Mouse (Mus musculus): Measurements from ENCODE around the gene Gm20532. TPM values are rescaled to one million over a fixed set of nuclear protein-coding genes. Genes with fewer than 3 reads are reported as not detected.

Gene Gm20532
- polyA plus RNA-seq, 1 experiment, result not detected

GRCm38 (mm10) chr2:26583640-26584039, 2.8 kb upstream of the Gm20532 start:
- no peaks in the 10 kb centered on the region for H3K27me3 ChIP-seq (ENCODE audit: control insufficient read depth, insufficient read depth, low read length)
- H3K36me3 ChIP-seq (ENCODE audit: control insufficient read depth, insufficient read depth, low read length), result no peaks in the 10 kb centered on the region
- TF ChIP-seq POLR2A (IDR thresholded peaks at IDR 0.05; ENCODE audit: control insufficient read depth, extremely low read depth, insufficient read depth, low read length, poor library complexity) (no peak), CTCF (IDR thresholded peaks at IDR 0.05; ENCODE audit: borderline replicate concordance, control insufficient read depth, extremely low read depth, insufficient read depth, low read length, poor library complexity) (no peak)
- DNase-seq, result no peak
- 59% methylated on average over 11 of the region's 11 CpGs for WGBS
- H3K4me3 ChIP-seq (ENCODE audit: control insufficient read depth, insufficient read depth, low read length), result no peak overlapping the region
- H3K27ac ChIP-seq (ENCODE audit: control insufficient read depth, insufficient read depth, low read length), result no peak overlapping the region
- H3K4me1 ChIP-seq (replicated peaks; ENCODE audit: control insufficient read depth, insufficient read depth, low read length), result peaks cover 13% of the 10 kb centered on the region

- 70% methylated on average over 6 of the region's 6 CpGs for WGBS
- no peak overlapping the region for H3K27ac ChIP-seq (ENCODE audit: control insufficient read depth, insufficient read depth, low read length)
- TF ChIP-seq POLR2A (IDR thresholded peaks at IDR 0.05; ENCODE audit: control insufficient read depth, extremely low read depth, insufficient read depth, low read length, poor library complexity) (no peak), CTCF (IDR thresholded peaks at IDR 0.05; ENCODE audit: borderline replicate concordance, control insufficient read depth, extremely low read depth, insufficient read depth, low read length, poor library complexity) (no peak)
- no peaks in the 10 kb centered on the region for H3K36me3 ChIP-seq (ENCODE audit: control insufficient read depth, insufficient read depth, low read length)
- H3K4me3 ChIP-seq (ENCODE audit: control insufficient read depth, insufficient read depth, low read length), result no peak overlapping the region
- peaks cover 9% of the 10 kb centered on the region for H3K4me1 ChIP-seq (replicated peaks; ENCODE audit: control insufficient read depth, insufficient read depth, low read length)
- no peaks in the 10 kb centered on the region for H3K27me3 ChIP-seq (ENCODE audit: control insufficient read depth, insufficient read depth, low read length)
- DNase-seq, result no peak
Observed at GRCm38 (mm10) chr2:26585713-26586112, 726 bp upstream of the Gm20532 start.

GRCm38 (mm10) chr2:26587044-26587405, 586 bp downstream of the Gm20532 start:
- Histone ChIP-seq H3K4me3 (ENCODE audit: control insufficient read depth, insufficient read depth, low read length) (peak overlapping the region; percentile 49), H3K36me3 (ENCODE audit: control insufficient read depth, insufficient read depth, low read length) (no peaks in the 10 kb centered on the region), H3K4me1 (replicated peaks; ENCODE audit: control insufficient read depth, insufficient read depth, low read length) (peaks cover 9% of the 10 kb centered on the region), H3K27me3 (ENCODE audit: control insufficient read depth, insufficient read depth, low read length) (no peaks in the 10 kb centered on the region), H3K27ac (ENCODE audit: control insufficient read depth, insufficient read depth, low read length) (no peak overlapping the region)
- 6% methylated on average over 11 of the region's 11 CpGs for WGBS
- TF ChIP-seq CTCF (IDR thresholded peaks at IDR 0.05; ENCODE audit: borderline replicate concordance, control insufficient read depth, extremely low read depth, insufficient read depth, low read length, poor library complexity) (no peak), POLR2A (IDR thresholded peaks at IDR 0.05; ENCODE audit: control insufficient read depth, extremely low read depth, insufficient read depth, low read length, poor library complexity) (0 out of 2 replicates have a peak, but pooled peaks have one; percentile 23)
- peak; percentile 33 for DNase-seq

- H3K4me3 ChIP-seq (ENCODE audit: control insufficient read depth, insufficient read depth, low read length), result no peak overlapping the region
- DNase-seq, result no peak
- WGBS, result 95% methylated on average over 4 of the region's 4 CpGs
- no peak overlapping the region for H3K27ac ChIP-seq (ENCODE audit: control insufficient read depth, insufficient read depth, low read length)
- H3K27me3 ChIP-seq (ENCODE audit: control insufficient read depth, insufficient read depth, low read length), result no peaks in the 10 kb centered on the region
- H3K36me3 ChIP-seq (ENCODE audit: control insufficient read depth, insufficient read depth, low read length), result no peaks in the 10 kb centered on the region
- peaks cover 9% of the 10 kb centered on the region for H3K4me1 ChIP-seq (replicated peaks; ENCODE audit: control insufficient read depth, insufficient read depth, low read length)
- TF ChIP-seq POLR2A (IDR thresholded peaks at IDR 0.05; ENCODE audit: control insufficient read depth, extremely low read depth, insufficient read depth, low read length, poor library complexity), result no peak
- no peak for TF ChIP-seq CTCF (IDR thresholded peaks at IDR 0.05; ENCODE audit: borderline replicate concordance, control insufficient read depth, extremely low read depth, insufficient read depth, low read length, poor library complexity)
Observed at GRCm38 (mm10) chr2:26588573-26588972, 2.1 kb downstream of the Gm20532 start.

- 95% methylated on average over 10 of the region's 10 CpGs for WGBS
- Histone ChIP-seq H3K27me3 (ENCODE audit: control insufficient read depth, insufficient read depth, low read length) (no peaks in the 10 kb centered on the region), H3K27ac (ENCODE audit: control insufficient read depth, insufficient read depth, low read length) (no peak overlapping the region), H3K4me1 (replicated peaks; ENCODE audit: control insufficient read depth, insufficient read depth, low read length) (peaks cover 9% of the 10 kb centered on the region), H3K4me3 (ENCODE audit: control insufficient read depth, insufficient read depth, low read length) (no peak overlapping the region), H3K36me3 (ENCODE audit: control insufficient read depth, insufficient read depth, low read length) (no peaks in the 10 kb centered on the region)
- no peak for DNase-seq
- no peak for TF ChIP-seq POLR2A (IDR thresholded peaks at IDR 0.05; ENCODE audit: control insufficient read depth, extremely low read depth, insufficient read depth, low read length, poor library complexity)
- no peak for TF ChIP-seq CTCF (IDR thresholded peaks at IDR 0.05; ENCODE audit: borderline replicate concordance, control insufficient read depth, extremely low read depth, insufficient read depth, low read length, poor library complexity)
Observed at GRCm38 (mm10) chr2:26589284-26589683, 2.8 kb downstream of the Gm20532 start.

- no peaks in the 10 kb centered on the region for H3K36me3 ChIP-seq (ENCODE audit: control insufficient read depth, insufficient read depth, low read length)
- DNase-seq, result no peak
Observed at GRCm38 (mm10) chr2:26590282-26590681, 3.8 kb downstream of the Gm20532 start.

GRCm38 (mm10) chr2:26590962-26591361, 4.5 kb downstream of the Gm20532 start:
- H3K4me3 ChIP-seq (ENCODE audit: control insufficient read depth, insufficient read depth, low read length), result no peak overlapping the region

More at GRCm38 (mm10) chr2:26590282-26590681, 3.8 kb downstream of the Gm20532 start:
- TF ChIP-seq POLR2A (IDR thresholded peaks at IDR 0.05; ENCODE audit: control insufficient read depth, extremely low read depth, insufficient read depth, low read length, poor library complexity) (no peak), CTCF (IDR thresholded peaks at IDR 0.05; ENCODE audit: borderline replicate concordance, control insufficient read depth, extremely low read depth, insufficient read depth, low read length, poor library complexity) (no peak)
- H3K27me3 ChIP-seq (ENCODE audit: control insufficient read depth, insufficient read depth, low read length), result no peaks in the 10 kb centered on the region
- H3K4me1 ChIP-seq (replicated peaks; ENCODE audit: control insufficient read depth, insufficient read depth, low read length), result peaks cover 11% of the 10 kb centered on the region
- no peak overlapping the region for H3K27ac ChIP-seq (ENCODE audit: control insufficient read depth, insufficient read depth, low read length)
- no peak overlapping the region for H3K4me3 ChIP-seq (ENCODE audit: control insufficient read depth, insufficient read depth, low read length)
- 97% methylated on average over 7 of the region's 7 CpGs for WGBS

More at GRCm38 (mm10) chr2:26590962-26591361, 4.5 kb downstream of the Gm20532 start:
- no peak overlapping the region for H3K27ac ChIP-seq (ENCODE audit: control insufficient read depth, insufficient read depth, low read length)
- H3K4me1 ChIP-seq (replicated peaks; ENCODE audit: control insufficient read depth, insufficient read depth, low read length), result peaks cover 17% of the 10 kb centered on the region
- H3K36me3 ChIP-seq (ENCODE audit: control insufficient read depth, insufficient read depth, low read length), result no peaks in the 10 kb centered on the region
- no peak for DNase-seq
- H3K27me3 ChIP-seq (ENCODE audit: control insufficient read depth, insufficient read depth, low read length), result no peaks in the 10 kb centered on the region
- TF ChIP-seq CTCF (IDR thresholded peaks at IDR 0.05; ENCODE audit: borderline replicate concordance, control insufficient read depth, extremely low read depth, insufficient read depth, low read length, poor library complexity) (no peak), POLR2A (IDR thresholded peaks at IDR 0.05; ENCODE audit: control insufficient read depth, extremely low read depth, insufficient read depth, low read length, poor library complexity) (no peak)
- WGBS, result 95% methylated on average over 7 of the region's 7 CpGs

All from thymus, adult 2 months (tissue).